Mouse (Mus musculus): ENCODE measurements around the gene Pde9a.
A peak's percentile ranks its signal among the peaks of the same experiment; 100 is the strongest.

Gene Pde9a

GRCm38 (mm10) chr17:31432878-31433281 lies 46.9 kb downstream of the Pde9a start:
- no peak for DNase-seq (ENCODE audit: low spot score in 2 of 2)

- no peak for DNase-seq (ENCODE audit: low spot score in 2 of 2)
Measured at GRCm38 (mm10) chr17:31433401-31433928, 47.5 kb downstream of the Pde9a start.

DNA sequence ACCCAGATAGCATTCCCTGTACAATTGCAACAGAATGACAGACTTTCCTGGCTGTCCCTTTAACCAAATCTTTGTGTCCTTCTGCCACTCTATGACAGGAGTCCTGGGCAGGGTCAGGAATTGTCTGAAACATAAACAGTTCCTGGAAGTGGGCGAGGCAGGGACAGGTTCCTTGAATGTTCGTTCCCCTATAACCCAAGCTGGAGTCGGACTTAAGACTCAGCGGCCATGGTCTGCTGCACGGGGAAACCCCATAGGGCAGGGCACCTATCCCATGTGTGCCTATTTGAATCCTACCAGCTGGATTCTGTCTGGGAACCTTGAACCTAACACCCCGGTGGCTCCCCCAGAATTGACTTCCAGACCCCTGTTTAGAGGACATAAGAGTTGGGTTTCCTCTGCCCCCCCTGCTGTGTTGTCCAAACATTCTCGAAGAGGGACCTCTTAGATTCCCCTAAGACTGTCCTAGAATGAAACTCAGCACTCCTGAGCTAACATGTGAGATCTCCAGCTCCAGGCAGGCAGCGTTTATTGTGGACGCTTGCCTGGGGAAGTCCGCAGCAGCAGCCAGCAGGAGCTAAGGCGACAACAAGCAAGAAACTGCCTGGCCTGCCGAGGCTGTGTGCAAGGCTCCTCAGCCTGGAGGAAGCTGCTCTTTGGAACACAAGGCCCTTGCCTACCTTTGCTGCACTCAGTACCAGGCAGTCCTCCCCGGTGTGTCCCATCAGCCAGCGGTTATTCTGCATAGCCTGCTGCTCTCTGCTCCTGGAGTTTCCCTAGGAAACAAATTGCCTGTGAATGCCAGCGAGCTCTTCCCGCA lies 48.2 kb downstream of the Pde9a start:
- no peak for DNase-seq (ENCODE audit: low spot score in 2 of 2)

DNA sequence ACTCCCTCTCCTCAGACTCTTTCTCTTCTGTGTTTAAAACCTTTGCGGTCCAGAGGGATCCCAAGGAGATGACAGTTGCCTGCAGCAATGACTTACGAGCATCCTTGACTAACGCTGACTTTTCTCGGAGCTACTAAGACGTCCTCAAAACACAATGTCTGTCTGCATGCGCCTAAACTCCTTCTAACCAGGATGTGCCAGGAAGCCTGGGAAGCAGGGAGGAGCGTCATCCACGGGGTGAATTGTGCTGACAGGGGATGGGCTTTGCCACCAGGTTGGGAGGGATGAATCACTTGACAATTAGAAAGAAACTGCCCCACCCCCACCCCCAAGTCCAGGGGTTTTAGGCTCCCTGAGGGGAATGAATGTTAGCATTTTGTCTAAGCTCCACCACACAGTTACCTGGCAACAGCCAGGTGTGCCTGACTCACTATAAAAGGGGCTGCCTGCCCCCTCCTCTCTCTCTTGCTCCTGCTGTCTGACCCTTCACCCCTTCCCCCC lies 48.9 kb downstream of the Pde9a start:
- DNase-seq (ENCODE audit: low spot score in 2 of 2): no peak

DNA sequence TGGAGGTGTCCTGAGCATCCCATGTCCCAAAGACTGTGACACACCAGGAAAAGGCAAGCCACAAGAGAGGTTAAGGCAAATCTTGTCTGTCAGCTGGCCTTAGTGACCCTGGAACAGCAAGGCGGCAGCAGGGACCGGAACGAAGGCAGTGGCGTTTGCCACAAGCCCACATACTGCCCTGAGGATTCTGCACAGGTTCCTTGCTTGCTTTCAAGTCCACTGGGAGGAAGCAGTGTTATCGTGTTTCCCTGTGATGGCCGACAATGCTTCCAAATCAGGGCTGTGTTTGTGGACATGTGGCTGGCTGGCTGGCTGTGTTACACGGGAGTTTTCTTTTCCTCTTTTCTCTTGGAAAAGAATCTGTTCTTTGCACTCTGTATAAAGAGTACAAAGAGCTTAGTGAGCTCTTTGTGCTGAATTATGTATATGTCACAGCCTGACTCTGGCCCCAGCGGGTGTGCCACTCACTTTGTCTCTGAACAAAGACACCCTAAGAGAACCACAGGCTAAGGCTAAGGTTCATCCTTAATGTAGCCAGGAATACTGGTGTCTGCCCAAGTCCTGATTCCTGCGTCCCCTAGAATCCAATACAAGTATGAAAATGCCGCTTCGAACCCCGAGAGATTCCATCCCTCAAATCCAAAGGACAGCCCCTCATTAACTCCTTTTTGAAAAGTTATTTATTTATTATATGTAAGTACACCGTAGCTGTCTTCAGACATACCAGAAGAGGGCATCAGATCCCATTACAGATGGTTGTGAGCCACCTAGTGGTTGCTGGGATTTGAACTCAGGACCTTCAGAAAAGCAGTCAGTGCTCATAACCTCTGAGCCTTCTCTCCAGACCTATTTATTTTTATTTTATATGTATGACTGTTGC lies 50.2 kb downstream of the Pde9a start:
- no peak for DNase-seq (ENCODE audit: low spot score in 2 of 2)

- no peak for DNase-seq (ENCODE audit: low spot score in 2 of 2)
Measured at GRCm38 (mm10) chr17:31436814-31437406, 50.9 kb downstream of the Pde9a start.

GRCm38 (mm10) chr17:31437482-31437881 lies 51.5 kb downstream of the Pde9a start:
- DNase-seq (ENCODE audit: low spot score in 2 of 2): no peak

DNA sequence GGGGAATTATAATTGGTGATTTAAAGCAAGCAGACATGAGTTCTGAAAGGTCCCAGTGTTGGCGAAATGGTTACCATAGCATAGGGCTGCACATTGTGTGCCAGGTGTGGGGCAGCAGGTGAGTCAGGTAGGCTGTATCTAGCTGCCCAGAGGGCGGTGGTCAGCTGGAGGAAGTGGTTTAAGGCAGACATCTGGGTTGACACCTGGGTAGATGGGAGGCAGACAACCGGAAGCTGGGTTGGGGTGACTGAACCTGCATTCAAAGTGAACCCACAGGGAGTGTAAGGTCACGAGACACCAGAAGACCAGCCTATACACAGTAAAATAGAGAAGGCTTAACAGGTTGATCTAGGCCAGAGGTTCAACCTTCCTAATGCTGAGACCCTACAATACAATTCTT lies 54.0 kb downstream of the Pde9a start:
- DNase-seq (ENCODE audit: low spot score in 2 of 2): no peak

DNA sequence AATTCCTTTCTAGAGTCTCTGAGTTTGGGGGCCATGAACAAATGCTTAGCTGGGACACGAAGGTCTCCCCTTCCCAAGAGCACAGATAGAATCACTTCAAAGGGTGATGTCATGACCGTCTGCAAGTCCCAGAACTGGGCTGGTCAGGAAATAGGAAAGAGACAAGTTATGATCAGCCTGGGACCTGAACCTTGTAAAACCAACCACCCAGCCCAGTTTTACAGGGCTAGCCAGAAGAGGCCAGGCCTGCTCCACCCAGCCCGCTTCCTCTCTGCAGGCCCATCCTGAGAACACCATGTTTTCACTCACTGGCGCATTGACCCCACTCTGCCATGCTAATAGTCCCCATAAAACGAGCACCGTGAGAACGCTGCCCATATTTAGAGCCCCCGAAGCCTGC lies 56.5 kb downstream of the Pde9a start:
- DNase-seq (ENCODE audit: low spot score in 2 of 2): no peak

- DNase-seq (ENCODE audit: low spot score in 2 of 2): no peak
Measured at GRCm38 (mm10) chr17:31444251-31444650, 58.2 kb downstream of the Pde9a start.

GRCm38 (mm10) chr17:31445061-31445731 lies 59.2 kb downstream of the Pde9a start:
- no peak for DNase-seq (ENCODE audit: low spot score in 2 of 2)

DNA sequence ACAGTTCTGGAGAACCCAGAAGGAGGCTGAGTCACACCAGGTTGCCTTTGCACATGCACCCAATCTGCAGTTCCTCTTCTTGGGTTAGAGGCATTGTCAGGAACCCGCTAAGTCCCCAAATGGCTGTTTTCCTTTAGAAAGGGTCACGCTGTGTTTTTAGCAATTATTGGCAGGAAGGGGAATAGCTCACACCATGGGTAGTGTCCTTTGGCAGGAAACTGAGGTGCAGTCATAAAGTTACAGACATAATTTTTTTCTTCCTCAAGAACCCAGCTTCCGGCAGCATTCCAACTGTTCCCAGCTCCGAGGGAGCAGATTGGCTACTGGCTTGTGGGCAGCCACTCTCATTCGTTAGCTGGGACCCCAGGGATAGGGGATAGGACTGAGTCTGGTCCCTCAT lies 61.8 kb downstream of the Pde9a start:
- DNase-seq (ENCODE audit: low spot score in 2 of 2): no peak

DNA sequence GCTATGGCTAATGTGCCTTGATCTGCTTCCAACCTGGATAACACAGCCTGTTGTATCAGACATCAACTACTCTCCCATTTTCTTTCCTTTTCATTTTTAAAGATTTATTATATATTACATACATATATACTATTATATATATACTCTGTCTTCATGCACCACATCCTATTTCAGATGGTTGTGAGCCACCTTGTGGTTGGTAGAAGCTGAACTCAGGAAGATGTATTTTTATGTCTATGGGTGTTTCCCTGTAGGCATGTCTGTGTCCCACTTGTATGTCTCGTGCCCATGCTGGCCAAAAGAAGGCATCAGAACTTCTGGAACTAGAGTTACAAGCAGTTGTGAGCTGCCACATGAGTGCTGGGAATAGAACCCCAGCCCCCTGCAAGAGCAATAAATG lies 62.5 kb downstream of the Pde9a start:
- DNase-seq (ENCODE audit: low spot score in 2 of 2): no peak

GRCm38 (mm10) chr17:31450206-31450605 lies 64.2 kb downstream of the Pde9a start:
- DNase-seq (ENCODE audit: low spot score in 2 of 2): peak; percentile 41 to 77

DNA sequence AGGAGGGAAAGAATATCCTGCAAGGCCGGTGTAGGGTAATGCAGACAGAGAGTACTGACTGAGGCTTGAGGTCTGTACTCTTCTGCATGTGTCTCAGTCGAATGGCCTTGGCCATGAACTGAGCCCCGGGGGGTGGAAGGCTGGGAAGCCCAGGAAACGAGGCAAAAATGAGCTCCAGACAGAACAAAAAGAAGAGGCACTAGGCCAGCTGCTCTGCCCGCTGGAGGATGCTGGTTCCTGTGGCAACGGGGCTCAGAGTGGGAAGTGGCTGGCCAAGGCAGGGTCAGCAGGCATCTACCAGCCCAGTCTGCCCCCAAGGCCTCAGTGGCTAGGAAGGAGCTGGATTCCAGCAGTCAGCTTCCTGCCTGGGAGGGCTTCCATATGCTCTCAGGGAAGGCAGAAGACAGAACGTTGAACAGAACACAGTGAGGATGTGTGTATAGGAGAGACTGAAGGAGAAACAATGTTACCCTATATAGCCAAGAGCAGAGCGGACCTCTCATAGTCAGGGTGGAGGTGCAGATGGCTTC lies 65.2 kb downstream of the Pde9a start:
- peak in 1 of 2 experiments; percentile 71 for DNase-seq (ENCODE audit: low spot score in 2 of 2)

DNA sequence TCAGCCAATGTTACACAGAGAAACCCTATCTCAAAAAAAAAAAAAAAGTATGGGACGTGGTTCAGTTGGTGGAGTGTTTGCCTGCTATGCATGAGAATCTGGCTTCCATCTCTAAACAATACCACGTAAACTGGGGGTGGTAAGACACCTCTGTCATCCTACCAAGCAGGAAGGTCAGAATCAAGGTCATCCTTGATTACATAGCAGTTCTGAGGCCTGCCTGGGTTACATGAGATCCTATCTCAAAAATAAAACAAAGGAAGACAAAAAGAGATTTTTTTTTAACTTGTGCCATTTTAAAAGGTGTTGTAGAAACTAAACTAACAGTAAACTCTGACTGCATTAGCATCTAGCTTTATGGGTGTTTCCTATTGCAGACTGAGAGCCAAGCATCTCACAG lies 66.8 kb downstream of the Pde9a start:
- DNase-seq (ENCODE audit: low spot score in 2 of 2): no peak

DNA sequence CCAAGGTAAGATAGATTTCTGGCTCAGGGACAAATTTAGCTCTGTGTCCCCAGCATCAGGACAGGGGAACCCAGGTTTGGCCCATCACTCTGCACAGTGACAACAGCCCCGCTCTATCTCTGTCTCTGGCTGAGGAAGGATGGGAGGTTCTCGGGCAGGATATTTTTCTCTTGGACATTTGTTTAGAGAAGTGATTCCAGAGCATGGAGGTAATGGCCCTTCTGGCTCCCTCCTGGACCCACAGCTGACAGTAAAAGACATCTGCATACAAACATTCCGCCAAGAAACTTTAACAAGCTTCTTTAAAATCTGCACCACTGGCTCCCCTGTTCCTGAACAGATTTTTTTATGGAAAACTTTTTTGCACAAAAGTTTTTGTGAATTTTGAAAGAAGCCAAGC lies 67.5 kb downstream of the Pde9a start:
- no peak for DNase-seq (ENCODE audit: low spot score in 2 of 2)

DNA sequence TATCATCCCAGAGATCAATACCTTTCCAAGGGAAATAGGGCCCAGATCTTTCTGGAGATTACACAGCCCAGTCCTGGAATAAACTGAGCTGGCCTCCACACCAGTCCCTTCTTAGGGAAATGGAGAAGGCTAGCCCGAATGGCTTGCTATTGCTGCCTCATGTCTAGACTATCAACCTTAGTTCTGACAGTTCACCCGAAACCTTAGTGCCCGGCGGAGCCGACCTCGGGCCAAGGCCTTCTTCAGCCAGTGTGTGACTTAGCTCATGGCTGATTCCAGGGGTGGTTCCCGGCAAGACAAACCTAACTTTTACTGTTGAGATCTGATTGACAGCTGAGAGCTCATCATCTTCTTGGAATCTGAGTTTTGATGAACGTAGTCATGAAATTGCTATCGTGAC lies 68.0 kb downstream of the Pde9a start:
- no peak for DNase-seq (ENCODE audit: low spot score in 2 of 2)

DNA sequence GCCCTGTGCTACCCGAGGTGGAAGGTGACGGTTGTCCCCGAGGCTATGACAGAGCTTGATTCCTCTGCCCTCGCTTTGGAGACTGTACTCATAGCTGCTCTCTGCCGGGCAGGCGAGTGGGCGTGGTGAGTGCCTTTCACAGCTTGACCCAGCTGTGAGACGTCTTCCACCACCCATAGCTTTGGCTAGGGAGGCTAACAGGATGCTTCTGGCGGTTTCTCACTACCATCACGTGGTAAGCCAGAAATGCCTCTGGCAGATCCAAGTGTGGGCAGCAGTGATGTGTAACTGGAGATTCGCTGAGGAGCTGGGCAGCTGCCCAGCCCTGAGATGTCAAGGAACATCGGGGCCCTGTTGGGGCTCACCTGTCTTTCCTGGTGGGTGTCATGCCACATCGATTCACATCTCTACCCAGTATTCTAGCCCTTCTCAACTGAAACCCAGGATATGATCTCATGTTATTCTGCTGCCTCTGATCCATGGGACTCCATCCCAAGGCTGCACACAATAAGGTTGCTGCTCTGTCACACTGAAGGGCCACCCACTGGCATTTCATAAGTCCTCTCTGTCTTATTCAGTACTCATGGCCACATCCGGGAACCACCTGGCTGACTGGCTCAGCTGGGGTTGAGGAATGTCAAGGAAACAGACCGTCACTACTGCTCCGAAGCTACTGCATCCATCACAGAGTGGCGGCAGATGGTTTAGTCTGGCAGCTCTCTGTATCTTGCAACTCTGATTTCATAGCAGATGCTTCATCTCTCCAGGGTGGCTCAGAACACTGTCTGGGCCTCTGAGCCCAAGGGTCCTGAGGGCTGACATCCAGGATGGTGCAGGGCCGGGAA lies 70.9 kb downstream of the Pde9a start:
- DNase-seq (ENCODE audit: low spot score in 2 of 2): peak in 1 of 2 experiments; percentile 28

DNA sequence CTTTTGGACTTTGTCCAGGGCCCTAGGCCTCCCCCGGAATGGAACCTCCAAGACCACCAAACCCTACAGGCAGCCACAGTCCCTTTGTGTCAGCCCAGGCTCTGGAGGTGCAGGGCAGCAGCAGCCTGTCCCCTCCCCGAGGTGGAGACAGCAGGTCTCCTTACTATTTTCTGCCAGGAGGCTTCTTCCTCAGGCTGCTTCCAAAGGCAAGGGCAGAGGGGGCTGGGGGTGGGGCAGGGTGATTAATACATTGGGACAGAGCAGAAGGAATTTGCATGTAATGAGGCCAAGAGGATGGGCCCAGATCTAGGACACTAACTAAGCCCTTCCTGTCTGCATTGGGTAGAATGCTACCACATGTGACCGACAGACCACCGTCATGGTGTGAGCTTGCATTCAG lies 74.4 kb downstream of the Pde9a start:
- DNase-seq (ENCODE audit: low spot score in 2 of 2): no peak

All from cerebellum, postnatal 4 days (tissue).